Mouse (Mus musculus) CH12.LX (cell line): ENCODE results near the gene H2afb3.

Experiments
- CTCF ChIP-seq, 2 experiments: IDR thresholded peaks in 1 of 2; conservative IDR thresholded peaks in 1 of 2; 2 replicates each; pipeline ENCODE4 v1.5.1; 2011 to 2012; ENCODE audit warnings: low read depth in 2 of 2, low read length in 2 of 2, improper control_type of control experiment in 1 of 2, inconsistent platforms in 1 of 2, mild to moderate bottlenecking in 1 of 2, moderate library complexity in 1 of 2
- EP300 ChIP-seq: IDR thresholded peaks from 2 replicates; pipeline ENCODE4 v1.6.1; 2011; ENCODE audit warnings: low read length, improper control_type of control experiment
- POLR2A ChIP-seq: IDR thresholded peaks from 2 replicates; pipeline ENCODE4 v1.6.1; 2011; ENCODE audit warnings: low read depth, mild to moderate bottlenecking, improper control_type of control experiment, low read length
- POLR2AphosphoS2 ChIP-seq: IDR thresholded peaks from 2 replicates; pipeline ENCODE4 v1.6.1; 2011; ENCODE audit warnings: low read depth, low read length, improper control_type of control experiment
- USF2 ChIP-seq: conservative IDR thresholded peaks from 2 replicates; pipeline ENCODE4 v1.6.1; 2011; ENCODE audit warnings: low read depth, low read length, improper control_type of control experiment
- ZKSCAN1 ChIP-seq: IDR thresholded peaks from 2 replicates; pipeline ENCODE4 v1.6.1; 2012; ENCODE audit warnings: low read depth, inconsistent platforms, low read length, improper control_type of control experiment, borderline replicate concordance
- ZNF384 ChIP-seq: IDR thresholded peaks from 2 replicates; pipeline ENCODE4 v1.6.1; 2012; ENCODE audit warnings: low read depth, low read length, improper control_type of control experiment, inconsistent platforms

DNA sequence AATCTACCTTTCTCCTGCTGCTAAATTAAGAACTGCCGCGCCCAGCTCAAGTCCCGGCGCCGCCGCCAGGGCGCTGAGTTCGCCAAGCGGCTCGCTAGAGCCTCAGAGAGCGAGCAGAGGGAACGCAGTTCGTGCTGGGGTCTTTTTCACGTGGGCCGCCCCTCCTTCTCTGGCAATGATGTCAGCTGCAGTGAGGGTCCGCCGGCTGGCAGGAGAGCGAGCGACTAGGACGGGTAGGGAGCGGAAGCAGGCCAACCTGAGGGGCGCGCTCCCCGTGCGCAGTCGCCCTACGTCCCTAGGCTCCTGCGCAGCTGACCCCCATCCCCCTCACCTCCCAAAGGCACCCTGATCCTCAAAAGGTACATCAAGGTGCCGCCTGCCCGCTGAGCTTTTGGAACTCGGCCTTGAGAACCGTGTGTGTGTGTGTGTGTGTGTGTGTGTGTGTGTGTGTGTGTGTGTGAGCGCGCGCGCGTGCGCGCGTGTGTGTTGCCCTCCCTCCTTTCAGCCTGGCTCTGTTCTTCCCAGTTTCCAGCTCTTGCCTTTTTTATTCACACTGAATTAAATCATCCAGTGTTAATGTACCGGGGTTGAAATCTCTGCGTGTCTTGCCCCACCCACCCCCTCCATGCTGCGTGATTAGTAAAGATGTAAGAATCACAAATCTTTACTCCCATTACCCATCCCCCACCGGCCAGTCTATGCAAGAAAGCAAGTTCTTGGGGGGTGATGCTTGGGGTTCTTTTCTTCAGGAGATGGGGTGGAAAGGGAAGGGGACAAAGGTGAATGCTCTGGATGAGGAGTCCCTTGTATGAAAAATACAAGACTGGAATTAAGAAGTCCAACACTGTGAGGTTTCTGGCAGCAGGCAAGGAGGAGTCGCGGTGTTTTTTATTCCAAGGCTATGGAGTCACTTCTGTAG, 19.8 kb downstream of the H2afb3 start:
- TF ChIP-seq EP300 (no peak), ZKSCAN1 (no peak), CTCF (conservative IDR thresholded peaks at IDR 0.05 in 1 of 2, IDR thresholded peaks at IDR 0.05 in 1 of 2; ENCODE audit: low read depth in 2 of 2, low read length in 2 of 2) (no peak), POLR2A (no peak), USF2 (no peak), POLR2AphosphoS2 (no peak), ZNF384 (no peak)
